Mouse (Mus musculus) stomach, postnatal 0 days (tissue): ENCODE results near the gene Nup50.

Experiments used
- CTCF ChIP-seq: IDR thresholded peaks from 2 replicates; pipeline ENCODE4 v1.5.1; 2016; ENCODE audit warnings: antibody characterized with exemption, low read depth, mild to moderate bottlenecking, moderate library complexity
- EP300 ChIP-seq: optimal IDR thresholded peaks from 2 replicates; pipeline ENCODE3; 2016; ENCODE audit warnings: antibody characterized with exemption

GRCm38 (mm10) chr15:84948990-84949389 lies 25.8 kb downstream of the Nup50 start:
- TF ChIP-seq CTCF (no peak), EP300 (no peak)
